Mouse (Mus musculus): ENCODE data around the gene Triobp. TPM values are rescaled to one million over a fixed set of nuclear protein-coding genes. Genes with fewer than 3 reads are reported as not detected.
"Not testable (repeated sequence)": the region's sequence is repeated elsewhere in the genome, so short reads cannot be mapped to it uniquely, and the experiment has no call there.

The Triobp gene
- polyA plus RNA-seq, 1 experiment from 2014 or later = 44.7 TPM

DNA sequence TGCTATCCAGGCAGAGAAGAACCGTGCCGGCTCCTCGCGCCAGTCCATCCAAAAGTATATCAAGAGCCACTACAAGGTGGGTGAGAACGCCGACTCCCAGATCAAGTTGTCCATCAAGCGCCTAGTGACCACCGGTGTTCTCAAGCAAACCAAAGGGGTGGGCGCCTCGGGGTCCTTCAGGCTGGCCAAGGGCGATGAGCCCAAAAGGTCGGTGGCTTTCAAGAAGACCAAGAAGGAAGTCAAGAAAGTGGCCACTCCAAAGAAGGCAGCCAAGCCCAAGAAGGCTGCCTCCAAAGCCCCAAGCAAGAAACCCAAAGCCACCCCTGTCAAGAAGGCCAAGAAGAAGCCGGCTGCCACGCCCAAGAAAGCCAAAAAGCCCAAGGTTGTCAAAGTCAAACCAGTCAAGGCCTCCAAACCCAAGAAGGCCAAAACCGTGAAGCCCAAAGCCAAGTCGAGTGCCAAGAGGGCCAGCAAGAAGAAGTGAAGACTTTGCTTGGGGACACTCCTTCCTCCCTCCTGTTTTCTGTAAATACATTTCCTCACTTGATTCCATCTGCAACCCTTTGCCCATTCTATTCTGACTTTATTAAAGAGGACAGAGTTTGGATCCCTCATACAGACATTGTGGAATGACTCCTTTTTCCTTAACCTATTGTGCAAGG lies 81.4 kb downstream of the Triobp start:
- Histone ChIP-seq H3K9ac (peak overlapping the region; percentile 99), H3K4me2 (replicated peaks) (peak overlapping the region; percentile 99), H3K36me3 (no peaks in the 10 kb centered on the region), H3K4me3 (peak overlapping the region; percentile 71), H3K4me1 (peaks cover 45% of the 10 kb centered on the region), H3K27ac (peak overlapping the region; percentile 98), H3K9me3 (replicated peaks) (no peaks in the 10 kb centered on the region), H3K27me3 (peaks cover 5% of the 10 kb centered on the region)
- WGBS = 29% methylated on average over 16 of the region's 16 CpGs
- no peak for ATAC-seq (ENCODE audit: low FRiP score)

DNA sequence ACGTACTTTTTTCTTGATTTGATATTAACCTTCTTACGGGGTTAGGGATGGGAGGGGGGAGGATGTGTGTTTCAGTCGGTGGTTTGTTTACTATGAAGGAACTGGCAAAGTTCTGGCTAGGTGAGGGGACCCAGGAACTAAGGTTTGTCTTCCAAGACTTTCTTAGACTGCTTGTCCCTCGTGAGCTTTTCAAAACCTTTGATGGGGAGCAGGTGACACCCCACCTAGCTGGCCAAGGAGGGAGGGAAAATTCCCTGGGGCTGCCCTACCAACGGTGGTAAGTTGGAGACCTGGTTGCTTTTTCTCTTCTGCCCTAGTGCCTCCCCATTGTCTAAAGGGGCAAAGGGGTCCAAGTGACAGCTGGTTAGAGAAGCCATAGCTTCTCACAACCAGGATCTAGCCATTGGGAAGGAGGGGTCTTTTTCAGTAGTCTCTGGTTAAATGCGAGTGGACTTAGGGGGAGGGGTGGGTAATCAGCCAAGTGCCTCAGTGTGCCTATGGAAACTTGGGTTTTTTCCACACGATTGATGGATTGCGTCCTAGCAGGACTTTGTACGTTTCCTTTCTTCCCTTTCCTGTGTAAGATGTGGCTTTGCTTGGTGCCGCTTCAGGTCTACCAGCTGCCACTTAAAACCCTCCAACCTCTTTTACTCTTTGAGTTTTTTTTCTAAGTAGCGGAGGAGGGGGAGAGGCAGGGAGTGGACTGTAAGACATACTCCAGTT lies 82.2 kb downstream of the Triobp start:
- Histone ChIP-seq H3K9me3 (replicated peaks) (no peaks in the 10 kb centered on the region), H3K27ac (peak overlapping the region; percentile 64), H3K4me1 (peaks cover 45% of the 10 kb centered on the region), H3K36me3 (0 out of 2 replicates have a peak, but pooled peaks cover 3% of the 10 kb centered on the region), H3K4me2 (replicated peaks) (peak overlapping the region; percentile 99), H3K27me3 (peaks cover 5% of the 10 kb centered on the region), H3K9ac (peak overlapping the region; percentile 99), H3K4me3 (peak overlapping the region; percentile 71)
- 9% methylated on average over 11 of the region's 11 CpGs for WGBS
- ATAC-seq (ENCODE audit: low FRiP score) = no peak

DNA sequence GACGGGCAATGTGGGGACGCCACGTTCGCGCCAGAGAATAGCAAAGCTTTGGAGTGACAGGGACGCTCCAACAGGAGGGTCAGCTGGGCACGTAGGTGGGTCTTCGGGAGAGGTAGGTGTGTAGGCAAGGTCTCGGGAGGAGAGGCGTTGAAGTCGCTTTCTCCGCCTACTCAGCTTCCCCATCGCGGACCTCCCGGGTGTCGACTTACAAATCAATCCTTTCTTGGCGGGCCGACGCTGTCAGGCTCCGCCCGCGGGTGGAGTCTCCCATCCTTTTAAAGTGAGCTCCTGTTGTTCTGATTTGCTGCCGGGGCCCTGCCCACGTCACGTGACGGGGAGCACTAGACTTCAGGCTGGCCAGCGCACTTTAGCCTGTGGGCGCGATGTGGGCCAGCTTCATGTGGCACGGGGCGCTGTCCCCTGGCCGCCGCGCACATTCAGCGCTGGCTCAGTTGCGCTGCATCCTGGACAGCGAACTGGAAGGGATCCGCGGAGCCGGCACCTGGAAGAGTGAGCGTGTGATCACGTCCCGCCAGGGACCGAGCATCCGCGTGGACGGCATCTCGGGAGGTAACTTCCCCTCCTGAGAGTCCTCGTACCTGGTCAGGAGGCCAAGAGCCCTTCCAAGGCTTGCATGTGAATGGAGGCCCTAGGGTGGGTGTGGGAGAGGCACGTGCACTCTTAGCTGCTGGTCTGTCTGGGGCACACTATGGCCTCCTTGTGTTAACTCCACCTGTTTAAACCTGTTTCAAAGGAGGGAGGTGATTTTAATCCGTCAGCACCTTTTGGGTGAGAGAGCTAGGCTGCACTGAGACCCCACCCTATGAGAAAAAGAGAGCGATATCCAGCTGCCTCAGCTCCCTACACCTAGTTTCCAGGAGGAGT lies 83.3 kb downstream of the Triobp start:
- no peaks in the 10 kb centered on the region for H3K9me3 ChIP-seq (replicated peaks)
- peak overlapping the region; percentile 99 for H3K4me2 ChIP-seq (replicated peaks)
- H3K27ac ChIP-seq = peak overlapping the region; percentile 64
- peak overlapping the region; percentile 71 for H3K4me3 ChIP-seq
- H3K27me3 ChIP-seq = peaks cover 3% of the 10 kb centered on the region
- peak overlapping the region; percentile 99 for H3K9ac ChIP-seq
- H3K36me3 ChIP-seq = 0 out of 2 replicates have a peak, but pooled peaks cover 3% of the 10 kb centered on the region
- peak; percentile 74 for ATAC-seq (ENCODE audit: low FRiP score)
- peaks cover 42% of the 10 kb centered on the region for H3K4me1 ChIP-seq
- WGBS = under 1% methylated on average over 52 of the region's 52 CpGs

DNA sequence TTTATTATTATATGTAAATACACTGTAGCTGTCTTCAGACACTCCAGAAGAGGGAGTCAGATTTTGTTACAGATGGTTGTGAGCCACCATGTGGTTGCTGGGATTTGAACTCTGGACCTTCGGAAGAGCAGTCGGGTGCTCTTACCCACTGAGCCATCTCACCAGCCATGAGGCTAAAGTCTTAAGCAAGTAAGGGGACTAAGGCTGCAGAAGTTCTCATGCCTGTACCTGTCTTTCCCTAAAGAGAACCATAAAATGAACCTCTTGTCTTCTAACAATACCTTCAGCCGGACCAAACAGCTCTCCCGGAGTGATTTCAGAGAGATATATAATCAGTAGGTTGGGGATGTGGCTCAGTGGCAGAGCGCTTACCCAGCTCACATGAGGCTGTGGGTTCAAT lies 84.4 kb downstream of the Triobp start:
- not testable (repeated sequence) for ATAC-seq (ENCODE audit: low FRiP score); H3K9me3 ChIP-seq (replicated peaks); H3K27me3 ChIP-seq; H3K9ac ChIP-seq; H3K4me3 ChIP-seq; H3K4me2 ChIP-seq (replicated peaks); H3K27ac ChIP-seq; H3K36me3 ChIP-seq
- 93% methylated on average over 5 of the region's 5 CpGs for WGBS
- H3K4me1 ChIP-seq = peaks cover 37% of the 10 kb centered on the region

DNA sequence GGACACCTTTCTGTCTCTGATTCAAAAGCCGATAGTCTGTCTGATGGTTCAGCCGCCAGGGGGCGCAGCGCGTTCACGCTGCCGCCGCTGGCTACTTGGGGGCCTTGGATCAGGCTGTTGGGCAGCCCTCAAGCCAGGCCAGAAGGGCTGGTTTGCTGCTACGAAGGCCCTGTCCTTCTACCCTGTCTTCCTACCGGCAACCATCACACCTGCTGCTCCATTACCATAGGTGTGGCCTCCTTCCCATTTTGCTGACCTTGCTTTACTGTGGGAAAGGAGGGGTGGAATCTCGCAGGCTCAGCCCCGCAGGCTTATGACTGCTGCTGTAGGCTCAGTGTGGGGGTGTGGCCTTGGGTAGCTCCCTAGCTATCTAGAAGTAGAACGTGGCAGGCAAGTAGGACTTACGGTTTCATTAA lies 90.4 kb downstream of the Triobp start:
- Histone ChIP-seq H3K4me1 (peaks cover 27% of the 10 kb centered on the region), H3K9me3 (replicated peaks) (no peaks in the 10 kb centered on the region), H3K27me3 (peaks cover 38% of the 10 kb centered on the region), H3K4me3 (no peak overlapping the region), H3K27ac (0 out of 2 replicates have a peak overlapping the region, but pooled peaks have one; percentile 23), H3K4me2 (replicated peaks) (no peak overlapping the region), H3K9ac (no peak overlapping the region), H3K36me3 (peaks cover 8% of the 10 kb centered on the region; the same call in 1 of the 2 replicates)
- WGBS = 15% methylated on average over 14 of the region's 14 CpGs
- no peak for ATAC-seq (ENCODE audit: low FRiP score)

DNA sequence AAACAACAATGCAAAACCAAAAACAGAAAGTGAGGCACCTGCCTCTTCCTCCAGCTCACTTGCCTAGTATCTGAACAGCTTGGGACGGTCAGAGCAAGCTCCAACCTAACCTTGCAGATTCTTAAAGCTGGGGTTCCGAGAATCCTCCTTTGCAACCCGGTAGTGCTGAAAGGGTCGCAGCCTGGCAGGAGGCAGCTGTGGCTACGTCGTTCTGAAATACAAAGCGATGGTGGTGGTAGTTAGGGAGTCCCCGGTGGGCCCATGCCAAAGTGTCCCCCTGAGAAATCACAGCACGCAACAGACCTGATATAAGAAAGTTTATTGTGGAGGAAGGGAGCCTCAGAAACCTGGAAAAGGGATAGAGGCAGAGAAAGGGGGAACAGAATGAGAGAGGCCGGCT lies 90.8 kb downstream of the Triobp start:
- Histone ChIP-seq H3K27me3 (peaks cover 42% of the 10 kb centered on the region), H3K4me3 (no peak overlapping the region), H3K36me3 (peaks cover 8% of the 10 kb centered on the region; the same call in 1 of the 2 replicates), H3K4me1 (peaks cover 31% of the 10 kb centered on the region), H3K9ac (no peak overlapping the region), H3K27ac (0 out of 2 replicates have a peak overlapping the region, but pooled peaks have one; percentile 23), H3K9me3 (replicated peaks) (no peaks in the 10 kb centered on the region), H3K4me2 (replicated peaks) (no peak overlapping the region)
- WGBS = 70% methylated on average over 10 of the region's 10 CpGs
- no peak for ATAC-seq (ENCODE audit: low FRiP score)

DNA sequence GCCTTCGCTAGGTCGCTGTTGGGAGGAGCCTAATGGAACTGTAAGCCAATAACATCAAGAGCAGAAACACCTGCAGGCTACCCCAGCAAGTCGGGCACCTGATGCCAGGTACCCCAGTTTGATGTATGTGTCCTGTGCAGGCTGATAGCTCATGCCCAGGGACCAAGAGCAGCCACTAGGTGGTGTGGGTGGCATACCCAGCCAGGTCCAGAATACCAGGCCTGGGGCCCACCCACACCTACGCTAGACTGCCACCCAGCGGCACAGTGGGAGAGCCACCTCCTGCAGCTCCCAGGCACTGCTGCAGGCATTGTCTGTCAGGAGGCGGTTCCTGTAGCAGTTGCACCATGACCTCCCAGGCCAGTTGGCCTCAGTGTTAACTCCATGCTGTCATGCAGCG lies 91.3 kb downstream of the Triobp start:
- H3K36me3 ChIP-seq = peaks cover 8% of the 10 kb centered on the region; the same call in 1 of the 2 replicates
- no peak overlapping the region for H3K4me3 ChIP-seq
- ATAC-seq (ENCODE audit: low FRiP score) = peak; percentile 26; the same call in 1 of the 2 replicates
- 25% methylated on average over 7 of the region's 7 CpGs for WGBS
- no peaks in the 10 kb centered on the region for H3K9me3 ChIP-seq (replicated peaks)
- H3K27ac ChIP-seq = no peak overlapping the region
- H3K9ac ChIP-seq = no peak overlapping the region
- peaks cover 32% of the 10 kb centered on the region for H3K4me1 ChIP-seq
- H3K4me2 ChIP-seq (replicated peaks) = no peak overlapping the region
- H3K27me3 ChIP-seq = peaks cover 47% of the 10 kb centered on the region

DNA sequence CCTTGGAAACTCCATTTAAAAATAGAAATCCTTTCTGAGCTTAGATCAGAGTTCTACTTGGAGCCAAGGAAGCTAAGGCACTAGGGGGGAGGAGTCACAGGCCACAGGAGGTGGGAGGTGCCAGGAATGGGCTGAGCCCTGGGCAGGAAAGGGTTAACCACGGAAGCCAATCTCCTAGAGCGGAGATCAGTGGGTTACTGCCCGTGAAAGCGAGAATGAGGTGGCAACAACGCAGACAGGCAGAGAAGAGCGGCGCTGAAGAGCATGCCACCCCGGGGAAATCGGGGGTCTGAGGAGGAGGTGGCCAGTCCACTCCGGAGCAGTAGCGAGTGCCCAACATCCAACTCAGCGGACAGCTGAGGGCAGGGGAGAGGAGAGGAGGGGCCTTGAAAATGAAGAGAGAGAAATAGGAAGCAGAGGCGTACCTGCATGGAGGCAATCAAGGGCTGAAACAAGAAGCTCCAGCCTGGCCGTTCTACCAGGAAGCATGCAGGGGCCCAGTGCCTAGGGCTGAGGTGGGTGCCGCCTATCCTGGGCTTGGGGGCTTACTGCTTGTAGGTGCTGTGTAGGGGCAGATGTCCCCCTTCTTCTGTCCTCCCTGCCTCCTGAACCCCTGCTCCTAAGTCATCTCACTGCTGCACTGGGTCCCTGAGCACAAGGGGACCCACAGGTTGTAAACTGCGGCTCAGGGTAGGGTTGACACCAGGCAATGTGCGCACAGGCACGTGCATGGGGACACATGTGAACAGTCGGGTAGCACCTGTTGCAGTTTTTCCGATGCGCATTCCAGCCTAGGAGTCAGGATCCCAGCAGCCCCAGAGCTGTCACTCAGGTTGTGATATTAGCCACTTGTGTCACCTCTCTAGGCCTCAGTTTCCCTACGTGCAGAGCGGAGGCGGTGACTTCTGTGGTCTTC lies 93.2 kb downstream of the Triobp start:
- H3K4me1 ChIP-seq = peaks cover 43% of the 10 kb centered on the region
- 23% methylated on average over 24 of the region's 24 CpGs for WGBS

DNA sequence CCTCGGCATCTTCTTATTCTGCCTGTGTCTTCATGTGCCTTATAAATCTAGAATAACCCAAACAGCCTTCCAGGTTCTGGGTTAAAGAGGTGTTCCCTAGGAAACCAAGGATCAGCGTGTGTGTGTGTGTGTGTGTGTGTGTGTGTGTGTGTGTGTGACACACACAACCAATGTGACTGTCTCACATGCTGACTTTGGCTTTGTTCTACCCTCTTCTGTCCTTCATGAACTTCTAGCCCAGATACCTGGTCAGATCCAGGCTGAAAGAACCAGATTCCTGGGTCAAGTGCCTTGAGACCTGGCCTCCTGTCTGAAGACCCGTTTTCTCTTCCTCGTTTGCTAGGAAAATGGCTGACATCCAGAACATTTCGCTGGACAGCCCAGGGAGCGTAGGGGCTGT lies 94.1 kb downstream of the Triobp start, which contains the start of gene Galr3:
TSS of gene Galr3 (plus strand) at position 301 of the 400 bp plus-strand sequence.
- Histone ChIP-seq H3K4me2 (replicated peaks) (peak within 1 kb of the TSS; percentile 81), H3K9ac (peak within 1 kb of the TSS; percentile 49), H3K27ac (0 out of 2 replicates have a peak within 1 kb of the TSS, but pooled peaks have one; percentile 18), H3K27me3 (peaks cover 55% of the 10 kb centered on the region), H3K9me3 (replicated peaks) (no peaks in the 10 kb centered on the region), H3K36me3 (peaks cover 3% of the 10 kb centered on the region; the same call in 1 of the 2 replicates), H3K4me3 (peak within 1 kb of the TSS; percentile 47), H3K4me1 (peaks cover 43% of the 10 kb centered on the region)
- 79% methylated on average over 6 of the region's 6 CpGs for WGBS
- ATAC-seq (ENCODE audit: low FRiP score) = no peak

More for the DNA sequence above, 93.2 kb downstream of the Triobp start:
- H3K9me3 ChIP-seq (replicated peaks) = no peaks in the 10 kb centered on the region
- H3K36me3 ChIP-seq = peaks cover 6% of the 10 kb centered on the region; the same call in 1 of the 2 replicates
- peak overlapping the region; percentile 48 for H3K4me2 ChIP-seq (replicated peaks)
- no peak for ATAC-seq (ENCODE audit: low FRiP score)
- H3K4me3 ChIP-seq = peak overlapping the region; percentile 16
- H3K9ac ChIP-seq = peak overlapping the region; percentile 23; the same call in 1 of the 2 replicates
- peaks cover 55% of the 10 kb centered on the region for H3K27me3 ChIP-seq
- H3K27ac ChIP-seq = no peak overlapping the region

DNA sequence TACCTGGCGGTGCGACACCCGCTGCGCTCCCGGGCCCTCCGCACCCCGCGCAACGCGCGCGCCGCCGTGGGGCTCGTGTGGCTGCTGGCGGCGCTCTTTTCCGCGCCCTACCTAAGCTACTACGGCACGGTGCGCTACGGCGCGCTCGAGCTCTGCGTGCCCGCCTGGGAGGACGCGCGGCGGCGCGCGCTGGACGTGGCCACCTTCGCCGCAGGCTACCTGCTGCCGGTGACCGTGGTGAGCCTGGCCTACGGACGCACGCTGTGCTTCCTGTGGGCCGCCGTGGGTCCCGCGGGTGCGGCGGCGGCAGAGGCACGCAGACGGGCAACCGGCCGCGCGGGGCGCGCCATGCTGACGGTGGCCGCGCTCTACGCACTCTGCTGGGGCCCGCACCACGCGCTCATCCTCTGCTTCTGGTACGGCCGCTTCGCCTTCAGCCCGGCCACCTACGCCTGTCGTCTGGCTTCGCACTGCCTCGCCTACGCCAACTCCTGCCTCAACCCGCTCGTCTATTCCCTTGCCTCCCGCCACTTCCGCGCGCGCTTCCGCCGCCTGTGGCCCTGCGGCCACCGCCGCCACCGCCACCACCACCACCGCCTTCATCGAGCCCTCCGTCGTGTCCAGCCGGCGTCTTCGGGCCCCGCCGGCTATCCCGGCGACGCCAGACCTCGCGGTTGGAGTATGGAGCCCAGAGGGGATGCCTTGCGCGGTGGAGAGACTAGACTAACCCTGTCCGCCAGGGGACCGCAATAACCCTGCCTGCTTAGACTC lies 95.4 kb downstream of the Triobp start:
- Histone ChIP-seq H3K4me3 (peak overlapping the region; percentile 47), H3K4me2 (replicated peaks) (peak overlapping the region; percentile 81), H3K27me3 (peaks cover 55% of the 10 kb centered on the region), H3K27ac (0 out of 2 replicates have a peak overlapping the region, but pooled peaks have one; percentile 18), H3K9me3 (replicated peaks) (no peaks in the 10 kb centered on the region), H3K4me1 (peaks cover 42% of the 10 kb centered on the region), H3K9ac (peak overlapping the region; percentile 49), H3K36me3 (no peaks in the 10 kb centered on the region)
- WGBS = under 1% methylated on average over 99 of the region's 105 CpGs
- no peak for ATAC-seq (ENCODE audit: low FRiP score)
